Mouse (Mus musculus): ENCODE results near the gene Bsg. TPM values are rescaled to one million over a fixed set of nuclear protein-coding genes. Genes with fewer than 3 reads are reported as not detected.

The Bsg gene
- polyA plus RNA-seq, 2 experiments, result 763 to 805 TPM

GRCm38 (mm10) chr10:79709307-79709706, 5.0 kb downstream of the Bsg start:
- no peak for TF ChIP-seq POLR2A (IDR thresholded peaks at IDR 0.05; ENCODE audit: borderline replicate concordance, extremely low read depth, insufficient read depth, insufficient read length)
- H3K4me2 ChIP-seq (replicated peaks; ENCODE audit: low read depth, low read length, severe bottlenecking), result no peak overlapping the region
- no peak overlapping the region for H3K9ac ChIP-seq (ENCODE audit: low read depth, low read length, severe bottlenecking)
- 86% methylated on average over 7 of the region's 7 CpGs for WGBS
- peaks cover 51% of the 10 kb centered on the region for H3K36me3 ChIP-seq (ENCODE audit: control insufficient read depth, insufficient read depth, low read length)
- H3K27me3 ChIP-seq (ENCODE audit: control insufficient read depth, insufficient read depth, low read length), result no peaks in the 10 kb centered on the region
- H3K4me3 ChIP-seq (replicated peaks; ENCODE audit: low read length), result no peak overlapping the region
- H3K27ac ChIP-seq (replicated peaks; ENCODE audit: low read depth, low read length), result no peak overlapping the region
- no peak for ATAC-seq (ENCODE audit: low FRiP score, low read depth)
- no peak for DNase-seq (ENCODE audit: low spot score)
- H3K9me3 ChIP-seq (ENCODE audit: control insufficient read depth, low read length), result no peaks in the 10 kb centered on the region
- H3K4me1 ChIP-seq (ENCODE audit: control insufficient read depth, insufficient read depth, low read length), result peaks cover 11% of the 10 kb centered on the region

- Histone ChIP-seq H3K27ac (replicated peaks; ENCODE audit: low read depth, low read length) (no peak overlapping the region), H3K9me3 (ENCODE audit: control insufficient read depth, low read length) (no peaks in the 10 kb centered on the region), H3K4me1 (ENCODE audit: control insufficient read depth, insufficient read depth, low read length) (peaks cover 1% of the 10 kb centered on the region; the same call in 1 of the 2 replicates), H3K4me2 (replicated peaks; ENCODE audit: low read depth, low read length, severe bottlenecking) (no peak overlapping the region), H3K36me3 (ENCODE audit: control insufficient read depth, insufficient read depth, low read length) (peaks cover 48% of the 10 kb centered on the region), H3K27me3 (ENCODE audit: control insufficient read depth, insufficient read depth, low read length) (peaks cover 25% of the 10 kb centered on the region), H3K9ac (ENCODE audit: low read depth, low read length, severe bottlenecking) (no peak overlapping the region), H3K4me3 (replicated peaks; ENCODE audit: low read length) (no peak overlapping the region)
- DNase-seq (ENCODE audit: low spot score) (no peak), ATAC-seq (ENCODE audit: low FRiP score, low read depth) (no peak)
- TF ChIP-seq POLR2A (IDR thresholded peaks at IDR 0.05; ENCODE audit: borderline replicate concordance, extremely low read depth, insufficient read depth, insufficient read length), result no peak
- WGBS, result 85% methylated on average over 1 of the region's 1 CpGs
Observed at GRCm38 (mm10) chr10:79712029-79712428, 7.7 kb downstream of the Bsg start.

DNA sequence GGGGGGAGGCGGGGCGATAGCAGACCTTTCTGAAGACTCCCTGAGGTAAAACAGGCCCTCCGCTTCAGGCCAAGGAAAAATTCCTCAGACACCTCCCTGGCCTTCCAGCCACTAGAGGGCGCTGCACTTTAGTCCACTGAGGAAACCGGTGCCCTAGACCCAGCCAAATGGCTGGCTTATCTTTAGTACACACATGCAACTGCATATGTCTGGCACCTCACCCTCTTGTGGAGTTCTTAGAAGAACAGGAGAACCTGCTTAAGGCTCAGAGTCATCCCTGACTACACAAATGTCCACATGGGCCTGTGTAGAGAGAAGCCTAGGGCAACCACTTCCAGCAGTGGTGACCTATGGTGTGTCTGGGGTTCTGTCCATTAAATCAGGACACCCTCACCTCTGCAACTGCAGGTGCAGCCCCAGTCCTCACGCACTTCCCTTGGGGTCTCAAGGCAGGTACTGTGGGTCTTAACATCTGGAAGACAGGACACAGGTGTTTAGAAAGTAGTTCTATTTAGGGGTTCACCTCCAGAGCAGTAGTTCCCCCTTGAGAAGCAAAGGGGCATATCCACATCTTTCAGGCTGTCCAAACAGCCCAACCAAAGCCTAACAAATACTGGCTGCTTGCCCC, 8.3 kb downstream of the Bsg start:
- peak; percentile 76 for DNase-seq (ENCODE audit: low spot score)
- 18% methylated on average over 3 of the region's 6 CpGs for WGBS
- Histone ChIP-seq H3K4me3 (replicated peaks; ENCODE audit: low read length) (no peak overlapping the region), H3K9me3 (ENCODE audit: control insufficient read depth, low read length) (no peaks in the 10 kb centered on the region), H3K27me3 (ENCODE audit: control insufficient read depth, insufficient read depth, low read length) (peaks cover 31% of the 10 kb centered on the region), H3K9ac (ENCODE audit: low read depth, low read length, severe bottlenecking) (no peak overlapping the region), H3K4me2 (replicated peaks; ENCODE audit: low read depth, low read length, severe bottlenecking) (no peak overlapping the region), H3K4me1 (ENCODE audit: control insufficient read depth, insufficient read depth, low read length) (peaks cover 6% of the 10 kb centered on the region; the same call in 1 of the 2 replicates), H3K36me3 (ENCODE audit: control insufficient read depth, insufficient read depth, low read length) (peaks cover 45% of the 10 kb centered on the region), H3K27ac (replicated peaks; ENCODE audit: low read depth, low read length) (no peak overlapping the region)
- ATAC-seq (ENCODE audit: low FRiP score, low read depth), result no peak
- TF ChIP-seq POLR2A (IDR thresholded peaks at IDR 0.05; ENCODE audit: borderline replicate concordance, extremely low read depth, insufficient read depth, insufficient read length), result no peak

DNA sequence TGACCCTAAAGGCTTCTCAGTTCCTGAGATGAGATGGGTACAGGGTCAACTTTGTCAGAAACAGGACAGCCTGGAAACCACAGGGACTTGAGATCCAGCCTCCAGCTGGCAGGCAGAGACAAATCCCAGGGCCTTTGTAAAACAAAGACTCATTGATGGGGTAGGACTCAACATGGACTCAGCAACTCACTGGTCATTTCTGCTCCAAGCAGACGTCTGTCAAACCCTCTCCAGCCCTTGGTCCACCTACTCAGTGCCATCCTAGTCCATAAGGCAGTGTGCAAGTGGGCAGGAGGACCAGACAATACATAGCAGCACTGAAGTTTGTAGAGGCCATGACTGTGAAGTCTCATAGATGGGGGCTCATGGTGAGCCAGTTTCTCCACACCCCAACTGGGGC, 8.9 kb downstream of the Bsg start:
- H3K9me3 ChIP-seq (ENCODE audit: control insufficient read depth, low read length), result no peaks in the 10 kb centered on the region
- ATAC-seq (ENCODE audit: low FRiP score, low read depth) (no peak), DNase-seq (ENCODE audit: low spot score) (no peak)
- no peak overlapping the region for H3K4me2 ChIP-seq (replicated peaks; ENCODE audit: low read depth, low read length, severe bottlenecking)
- WGBS, result 33% methylated on average over 1 of the region's 1 CpGs
- no peak for TF ChIP-seq POLR2A (IDR thresholded peaks at IDR 0.05; ENCODE audit: borderline replicate concordance, extremely low read depth, insufficient read depth, insufficient read length)
- H3K27me3 ChIP-seq (ENCODE audit: control insufficient read depth, insufficient read depth, low read length), result peaks cover 36% of the 10 kb centered on the region
- H3K36me3 ChIP-seq (ENCODE audit: control insufficient read depth, insufficient read depth, low read length), result peaks cover 39% of the 10 kb centered on the region
- H3K9ac ChIP-seq (ENCODE audit: low read depth, low read length, severe bottlenecking), result no peak overlapping the region
- H3K4me1 ChIP-seq (ENCODE audit: control insufficient read depth, insufficient read depth, low read length), result peaks cover 9% of the 10 kb centered on the region; the same call in 1 of the 2 replicates
- H3K4me3 ChIP-seq (replicated peaks; ENCODE audit: low read length), result no peak overlapping the region
- H3K27ac ChIP-seq (replicated peaks; ENCODE audit: low read depth, low read length), result no peak overlapping the region

GRCm38 (mm10) chr10:79714996-79715395, 10.7 kb downstream of the Bsg start:
- peaks cover 43% of the 10 kb centered on the region for H3K27me3 ChIP-seq (ENCODE audit: control insufficient read depth, insufficient read depth, low read length)
- DNase-seq (ENCODE audit: low spot score) (no peak), ATAC-seq (ENCODE audit: low FRiP score, low read depth) (no peak)

More at GRCm38 (mm10) chr10:79714996-79715395, 10.7 kb downstream of the Bsg start:
- Histone ChIP-seq H3K4me2 (replicated peaks; ENCODE audit: low read depth, low read length, severe bottlenecking) (no peak overlapping the region), H3K4me1 (ENCODE audit: control insufficient read depth, insufficient read depth, low read length) (peaks cover 9% of the 10 kb centered on the region; the same call in 1 of the 2 replicates), H3K4me3 (replicated peaks; ENCODE audit: low read length) (no peak overlapping the region), H3K27ac (replicated peaks; ENCODE audit: low read depth, low read length) (no peak overlapping the region), H3K9ac (ENCODE audit: low read depth, low read length, severe bottlenecking) (no peak overlapping the region), H3K36me3 (ENCODE audit: control insufficient read depth, insufficient read depth, low read length) (peaks cover 22% of the 10 kb centered on the region), H3K9me3 (ENCODE audit: control insufficient read depth, low read length) (no peaks in the 10 kb centered on the region)
- TF ChIP-seq POLR2A (IDR thresholded peaks at IDR 0.05; ENCODE audit: borderline replicate concordance, extremely low read depth, insufficient read depth, insufficient read length), result no peak
- 70% methylated on average over 4 of the region's 4 CpGs for WGBS

Data from limb, embryonic 14.5 days (tissue).